Mouse (Mus musculus): ENCODE measurements around the gene Rnf144a.

Gene Rnf144a

GRCm38 (mm10) chr12:26373721-26374120 is 41.3 kb downstream of the Rnf144a start:
- no peak for DNase-seq (ENCODE audit: low read depth, low spot score)

GRCm38 (mm10) chr12:26370004-26370403 is 45.0 kb downstream of the Rnf144a start:
- DNase-seq (ENCODE audit: low read depth, low spot score): no peak

GRCm38 (mm10) chr12:26367361-26367760 is 47.7 kb downstream of the Rnf144a start:
- no peak for DNase-seq (ENCODE audit: low read depth, low spot score)

- DNase-seq (ENCODE audit: low read depth, low spot score): no peak
Measured at GRCm38 (mm10) chr12:26366372-26366771, 48.7 kb downstream of the Rnf144a start.

GRCm38 (mm10) chr12:26365531-26366315 is 49.3 kb downstream of the Rnf144a start:
- DNase-seq (ENCODE audit: low read depth, low spot score): peak; percentile 83

GRCm38 (mm10) chr12:26364822-26365221 is 50.2 kb downstream of the Rnf144a start:
- DNase-seq (ENCODE audit: low read depth, low spot score): peak; percentile 65

- peak; percentile 51 for DNase-seq (ENCODE audit: low read depth, low spot score)
Measured at GRCm38 (mm10) chr12:26360946-26361523, 54.0 kb downstream of the Rnf144a start.

GRCm38 (mm10) chr12:26359817-26360216 is 55.2 kb downstream of the Rnf144a start:
- no peak for DNase-seq (ENCODE audit: low read depth, low spot score)

- DNase-seq (ENCODE audit: low read depth, low spot score): no peak
Measured at GRCm38 (mm10) chr12:26359241-26359640, 55.8 kb downstream of the Rnf144a start.

GRCm38 (mm10) chr12:26357246-26357645 is 57.8 kb downstream of the Rnf144a start:
- no peak for DNase-seq (ENCODE audit: low read depth, low spot score)

- no peak for DNase-seq (ENCODE audit: low read depth, low spot score)
Measured at GRCm38 (mm10) chr12:26356191-26356590, 58.9 kb downstream of the Rnf144a start.

- DNase-seq (ENCODE audit: low read depth, low spot score): no peak
Measured at GRCm38 (mm10) chr12:26351321-26351720, 63.7 kb downstream of the Rnf144a start.

GRCm38 (mm10) chr12:26344408-26344807 is 70.6 kb downstream of the Rnf144a start:
- DNase-seq (ENCODE audit: low read depth, low spot score): no peak

- DNase-seq (ENCODE audit: low read depth, low spot score): no peak
Measured at GRCm38 (mm10) chr12:26343131-26343530, 71.9 kb downstream of the Rnf144a start.

GRCm38 (mm10) chr12:26342663-26343062 is 72.4 kb downstream of the Rnf144a start:
- no peak for DNase-seq (ENCODE audit: low read depth, low spot score)

GRCm38 (mm10) chr12:26342086-26342485 is 73.0 kb downstream of the Rnf144a start:
- DNase-seq (ENCODE audit: low read depth, low spot score): peak; percentile 13

- DNase-seq (ENCODE audit: low read depth, low spot score): peak; percentile 83
Measured at GRCm38 (mm10) chr12:26340621-26341020, 74.4 kb downstream of the Rnf144a start.

- peak; percentile 49 for DNase-seq (ENCODE audit: low read depth, low spot score)
Measured at GRCm38 (mm10) chr12:26339886-26340285, 75.2 kb downstream of the Rnf144a start.

- DNase-seq (ENCODE audit: low read depth, low spot score): no peak
Measured at GRCm38 (mm10) chr12:26339181-26339580, 75.9 kb downstream of the Rnf144a start.

- DNase-seq (ENCODE audit: low read depth, low spot score): no peak
Measured at GRCm38 (mm10) chr12:26333678-26334077, 81.4 kb downstream of the Rnf144a start.

GRCm38 (mm10) chr12:26331048-26331447 is 84.0 kb downstream of the Rnf144a start:
- peak; percentile 39 for DNase-seq (ENCODE audit: low read depth, low spot score)

GRCm38 (mm10) chr12:26329756-26330155 is 85.3 kb downstream of the Rnf144a start:
- peak; percentile 14 for DNase-seq (ENCODE audit: low read depth, low spot score)

GRCm38 (mm10) chr12:26329031-26329675 is 85.9 kb downstream of the Rnf144a start:
- peak; percentile 66 for DNase-seq (ENCODE audit: low read depth, low spot score)

Data from 3T3-L1 (cell line).